Mouse (Mus musculus): Measurements from ENCODE around the gene Itpr2. TPM values are rescaled to one million over a fixed set of nuclear protein-coding genes. Genes with fewer than 3 reads are reported as not detected.

Itpr2 gene
- polyA plus RNA-seq, 1 experiment from 2014 or later = 19.4 TPM

DNA sequence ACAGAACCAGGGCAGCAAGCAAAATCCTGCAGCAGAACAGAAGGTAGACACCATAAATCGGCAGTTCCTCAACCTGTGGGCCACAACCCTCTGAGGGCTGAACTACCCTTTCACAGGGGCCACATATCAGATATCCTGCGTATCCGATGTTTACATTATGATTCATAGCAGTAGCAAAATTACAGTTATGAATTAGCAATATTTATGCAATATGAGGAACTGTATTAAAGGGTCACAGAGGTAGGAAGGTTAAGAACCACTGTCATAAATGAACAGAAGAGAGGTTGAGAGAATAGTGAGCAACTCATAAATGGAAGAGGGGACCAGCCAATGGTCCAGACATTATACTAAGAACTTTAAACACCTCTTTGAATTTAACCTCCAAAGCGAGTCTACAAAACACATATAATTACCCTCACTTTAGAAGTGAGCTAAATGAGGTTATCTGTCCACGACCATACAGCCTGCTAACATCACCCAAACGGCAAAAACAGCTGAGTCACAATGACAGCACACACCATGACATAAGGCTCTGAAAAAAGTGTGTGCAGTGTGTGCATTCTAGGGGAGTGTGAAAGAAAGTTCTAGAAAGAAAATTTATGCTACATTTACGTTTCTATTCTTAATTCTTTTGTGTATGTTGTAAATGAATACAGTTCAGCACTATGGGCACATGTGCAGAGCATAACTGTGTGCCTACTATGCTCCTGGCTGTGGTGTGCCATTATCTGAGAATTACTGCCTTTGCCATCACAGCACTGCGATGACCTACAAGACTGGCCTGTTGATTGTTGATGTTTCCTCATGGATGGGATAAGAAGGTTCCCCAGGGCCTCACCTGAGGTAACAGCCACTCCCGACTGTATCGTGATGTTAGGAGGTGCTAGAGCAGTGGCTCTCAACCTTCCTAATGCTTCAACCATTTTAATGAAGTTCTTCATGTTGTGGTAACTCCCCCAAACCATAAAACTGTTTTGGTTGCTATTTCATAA is 47.2 kb downstream of the Itpr2 start:
- Histone ChIP-seq H3K36me3 (no peaks in the 10 kb centered on the region), H3K4me3 (no peak overlapping the region), H3K27me3 (ENCODE audit: insufficient read depth, poor library complexity, severe bottlenecking) (no peaks in the 10 kb centered on the region), H3K9me3 (no peaks in the 10 kb centered on the region), H3K27ac (no peak overlapping the region), H3K4me1 (no peaks in the 10 kb centered on the region)
- no peak for DNase-seq (ENCODE audit: low spot score)
- 83% methylated on average over 10 of the region's 10 CpGs for WGBS

DNA sequence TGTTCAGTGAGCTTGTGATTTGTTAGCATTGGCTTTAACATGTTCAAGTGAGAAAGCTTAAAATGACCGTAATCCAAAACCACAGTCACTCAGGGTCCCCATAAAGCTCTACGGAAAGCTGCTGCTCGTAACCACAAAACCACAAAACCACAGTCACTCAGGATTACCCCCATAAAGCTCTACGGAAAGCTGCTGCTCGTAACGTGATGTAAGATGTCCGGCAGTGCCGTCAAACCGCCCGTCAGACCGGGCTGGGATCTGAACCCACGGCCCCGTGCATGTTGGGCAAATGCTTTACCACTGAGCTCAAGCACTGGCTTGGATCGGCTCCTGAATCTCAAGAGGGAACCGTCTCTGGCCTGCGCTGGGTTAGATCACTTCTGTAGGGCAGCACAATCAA is 49.5 kb downstream of the Itpr2 start:
- no peak for DNase-seq (ENCODE audit: low spot score)
- Histone ChIP-seq H3K27me3 (ENCODE audit: insufficient read depth, poor library complexity, severe bottlenecking) (no peaks in the 10 kb centered on the region), H3K9me3 (no peaks in the 10 kb centered on the region), H3K27ac (no peak overlapping the region), H3K4me3 (no peak overlapping the region), H3K36me3 (no peaks in the 10 kb centered on the region), H3K4me1 (no peaks in the 10 kb centered on the region)
- 88% methylated on average over 16 of the region's 16 CpGs for WGBS

DNA sequence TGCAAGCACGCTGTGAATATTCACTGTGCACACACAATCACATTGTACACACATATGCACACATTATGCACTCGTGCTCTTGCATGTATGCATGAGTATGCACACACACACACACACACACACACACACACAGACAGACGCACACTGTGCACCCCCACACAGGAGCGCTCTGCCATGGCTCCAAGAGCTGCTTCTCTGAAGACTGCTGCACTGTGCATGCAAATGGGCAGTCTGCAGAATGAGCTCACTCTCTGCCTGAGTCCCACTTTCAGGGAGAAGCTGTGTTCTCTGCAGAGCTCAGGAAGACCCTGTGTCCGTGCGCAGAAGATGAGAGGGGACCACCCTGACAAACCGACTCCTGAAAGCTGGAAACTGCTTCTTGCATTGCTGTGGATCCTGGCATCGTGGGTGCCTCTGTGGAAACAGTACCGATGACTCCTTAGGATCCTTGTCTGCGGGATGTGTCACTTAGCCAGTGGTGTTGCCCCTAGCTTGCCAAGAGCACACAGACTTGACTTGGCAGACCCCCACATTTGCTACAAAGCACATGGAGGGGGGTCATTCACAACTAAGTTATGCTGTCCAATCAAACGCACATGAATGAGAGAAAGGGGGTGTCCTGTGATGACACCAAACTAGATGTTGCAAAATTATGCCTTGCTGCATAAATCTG is 55.9 kb downstream of the Itpr2 start:
- H3K4me1 ChIP-seq = no peaks in the 10 kb centered on the region
- WGBS = 89% methylated on average over 11 of the region's 11 CpGs
- H3K9me3 ChIP-seq = no peaks in the 10 kb centered on the region
- no peaks in the 10 kb centered on the region for H3K27me3 ChIP-seq (ENCODE audit: insufficient read depth, poor library complexity, severe bottlenecking)
- no peaks in the 10 kb centered on the region for H3K36me3 ChIP-seq
- no peak overlapping the region for H3K4me3 ChIP-seq
- H3K27ac ChIP-seq = no peak overlapping the region
- no peak for DNase-seq (ENCODE audit: low spot score)

DNA sequence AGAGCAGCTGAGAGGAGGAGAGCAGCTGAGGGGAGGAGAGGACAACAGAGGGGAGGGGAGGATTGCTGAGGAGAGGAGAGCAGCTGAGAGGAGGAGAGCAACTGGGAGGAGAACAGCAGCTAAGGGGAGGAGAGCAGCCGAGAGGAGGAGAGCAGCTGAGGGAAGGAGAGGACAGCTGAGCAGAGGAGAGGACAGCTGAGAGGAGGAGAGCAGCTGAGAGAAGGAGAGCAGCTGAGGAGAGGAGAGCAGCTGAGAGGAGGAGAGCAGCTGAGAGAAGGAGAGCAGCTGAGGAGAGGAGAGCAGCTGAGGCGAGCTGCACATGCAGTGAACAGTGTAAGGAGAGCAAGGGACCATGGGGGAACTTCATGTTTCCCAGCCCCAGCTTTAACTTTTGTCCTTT is 62.2 kb downstream of the Itpr2 start:
- H3K36me3 ChIP-seq = no peaks in the 10 kb centered on the region
- peaks cover 10% of the 10 kb centered on the region; the same call in 1 of the 2 replicates for H3K4me1 ChIP-seq
- WGBS = 55% methylated on average over 2 of the region's 2 CpGs
- H3K27me3 ChIP-seq (ENCODE audit: insufficient read depth, poor library complexity, severe bottlenecking) = no peaks in the 10 kb centered on the region
- DNase-seq (ENCODE audit: low spot score) = no peak
- H3K9me3 ChIP-seq = no peaks in the 10 kb centered on the region
- H3K27ac ChIP-seq = no peak overlapping the region
- no peak overlapping the region for H3K4me3 ChIP-seq

DNA sequence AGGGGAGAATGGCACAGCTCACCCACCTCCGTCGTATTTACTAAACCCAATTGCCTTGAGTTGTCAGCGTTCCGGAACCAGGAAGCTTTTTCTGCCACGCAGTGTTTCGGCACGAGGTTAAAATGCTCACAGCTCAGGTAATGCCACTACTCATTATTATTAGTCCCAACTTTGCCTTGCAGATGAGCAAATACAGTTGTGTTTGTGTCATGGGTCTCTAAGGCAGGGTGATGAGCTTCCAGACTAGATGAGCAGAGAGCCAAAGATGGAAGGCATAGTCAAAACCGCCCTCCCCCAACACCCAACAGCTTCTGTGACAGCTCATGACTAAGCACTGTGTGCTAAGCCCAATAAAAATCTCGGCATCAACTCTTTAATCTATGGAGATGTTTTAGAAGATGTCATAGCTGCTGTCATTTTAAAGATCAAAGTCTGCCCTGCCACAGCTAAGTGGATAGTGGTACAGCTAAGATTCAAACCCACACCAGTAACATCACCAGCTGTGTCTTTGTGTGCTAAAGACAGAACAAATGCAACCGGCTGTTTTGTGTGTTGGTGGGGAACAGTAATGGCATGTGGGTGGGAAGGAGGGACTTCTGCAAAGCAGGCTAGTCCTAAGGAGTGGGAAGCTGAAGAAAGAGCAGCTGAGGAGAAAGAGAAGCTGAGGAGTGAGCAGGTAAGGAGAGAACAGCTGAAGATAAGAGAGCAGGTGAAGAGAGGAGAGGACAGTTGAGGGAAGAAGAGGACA is 62.8 kb downstream of the Itpr2 start:
- no peak for DNase-seq (ENCODE audit: low spot score)
- Histone ChIP-seq H3K27me3 (ENCODE audit: insufficient read depth, poor library complexity, severe bottlenecking) (no peaks in the 10 kb centered on the region), H3K9me3 (no peaks in the 10 kb centered on the region), H3K4me1 (peaks cover 10% of the 10 kb centered on the region; the same call in 1 of the 2 replicates), H3K36me3 (no peaks in the 10 kb centered on the region), H3K27ac (no peak overlapping the region), H3K4me3 (no peak overlapping the region)
- WGBS = 82% methylated on average over 10 of the region's 10 CpGs

DNA sequence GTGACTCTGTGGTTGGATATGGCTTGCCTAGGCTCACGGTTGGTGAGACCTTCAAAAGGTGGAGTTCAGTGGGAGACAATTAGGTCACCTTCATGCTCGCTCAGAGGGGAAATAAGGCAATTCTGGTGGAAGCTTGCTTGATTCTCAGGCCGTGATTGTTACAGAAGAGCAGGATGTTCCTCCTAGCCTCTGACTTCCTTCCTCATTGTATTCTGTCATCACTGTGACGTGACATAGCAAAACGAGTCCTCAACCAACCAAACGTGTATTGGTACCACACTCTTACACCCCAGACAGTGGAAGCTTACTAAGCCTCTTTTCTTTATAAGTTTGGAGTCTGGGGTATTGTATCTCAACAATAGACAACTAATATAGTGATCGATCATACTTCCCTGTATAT is 64.0 kb downstream of the Itpr2 start:
- DNase-seq (ENCODE audit: low spot score) = no peak
- WGBS = 75% methylated on average over 7 of the region's 7 CpGs
- no peaks in the 10 kb centered on the region for H3K27me3 ChIP-seq (ENCODE audit: insufficient read depth, poor library complexity, severe bottlenecking)
- H3K36me3 ChIP-seq = no peaks in the 10 kb centered on the region
- no peaks in the 10 kb centered on the region for H3K9me3 ChIP-seq
- H3K4me3 ChIP-seq = no peak overlapping the region
- peaks cover 10% of the 10 kb centered on the region; the same call in 1 of the 2 replicates for H3K4me1 ChIP-seq
- H3K27ac ChIP-seq = no peak overlapping the region

DNA sequence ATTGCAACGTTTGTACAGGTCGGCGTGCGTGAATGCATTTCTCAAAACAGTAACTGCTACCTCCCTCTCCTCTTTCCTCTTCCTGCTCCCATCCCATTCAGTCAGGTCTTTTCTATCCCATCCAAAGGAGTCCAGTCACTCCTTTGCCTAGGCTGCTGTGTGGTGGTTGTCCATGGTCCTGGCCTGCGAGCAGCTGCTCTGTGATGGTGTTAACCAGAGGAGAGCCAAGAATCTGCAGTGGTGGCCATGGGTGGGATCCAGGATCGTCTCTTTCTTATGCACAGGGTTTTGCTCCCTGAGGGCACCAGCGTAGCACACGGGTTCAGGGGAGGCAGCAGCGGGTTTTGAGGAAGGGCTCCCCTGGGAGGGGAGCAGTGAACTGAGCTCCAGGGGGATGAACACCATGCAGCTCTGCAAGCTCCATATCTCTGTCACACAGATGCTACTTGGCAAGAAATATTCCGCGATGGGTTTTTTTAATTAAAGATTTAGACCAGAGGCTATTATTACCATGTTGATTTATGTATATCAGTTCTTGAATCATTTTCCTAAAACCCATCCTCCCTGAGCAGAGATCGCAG is 65.0 kb downstream of the Itpr2 start:
- 54% methylated on average over 12 of the region's 12 CpGs for WGBS

DNA sequence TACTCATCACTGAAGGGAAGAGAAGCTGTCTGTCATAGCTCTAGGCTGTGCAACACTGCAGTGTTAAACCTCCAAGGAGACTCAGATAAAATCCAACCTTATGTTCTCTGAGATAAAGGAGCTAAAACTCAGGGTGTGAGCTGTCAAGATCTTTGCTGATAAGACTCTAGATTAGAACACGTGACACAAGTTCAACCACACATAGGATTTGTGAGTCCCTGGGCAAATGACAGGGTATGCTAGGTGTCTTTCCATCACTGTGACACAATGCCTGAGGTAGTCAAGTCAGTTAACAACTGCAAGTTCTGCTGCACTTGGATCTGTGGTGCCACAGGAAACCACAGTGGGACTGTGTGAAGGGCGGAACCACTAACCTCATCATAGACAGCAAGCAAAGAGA is 67.8 kb downstream of the Itpr2 start:
- Histone ChIP-seq H3K36me3 (no peaks in the 10 kb centered on the region), H3K9me3 (no peaks in the 10 kb centered on the region), H3K4me1 (peaks cover 17% of the 10 kb centered on the region), H3K4me3 (no peak overlapping the region), H3K27me3 (ENCODE audit: insufficient read depth, poor library complexity, severe bottlenecking) (no peaks in the 10 kb centered on the region), H3K27ac (no peak overlapping the region)
- 77% methylated on average over 2 of the region's 2 CpGs for WGBS
- DNase-seq (ENCODE audit: low spot score) = no peak

More for the DNA sequence above, 65.0 kb downstream of the Itpr2 start:
- Histone ChIP-seq H3K4me3 (no peak overlapping the region), H3K27ac (no peak overlapping the region), H3K9me3 (no peaks in the 10 kb centered on the region), H3K27me3 (ENCODE audit: insufficient read depth, poor library complexity, severe bottlenecking) (no peaks in the 10 kb centered on the region), H3K4me1 (peaks cover 14% of the 10 kb centered on the region), H3K36me3 (no peaks in the 10 kb centered on the region)
- DNase-seq (ENCODE audit: low spot score) = no peak

DNA sequence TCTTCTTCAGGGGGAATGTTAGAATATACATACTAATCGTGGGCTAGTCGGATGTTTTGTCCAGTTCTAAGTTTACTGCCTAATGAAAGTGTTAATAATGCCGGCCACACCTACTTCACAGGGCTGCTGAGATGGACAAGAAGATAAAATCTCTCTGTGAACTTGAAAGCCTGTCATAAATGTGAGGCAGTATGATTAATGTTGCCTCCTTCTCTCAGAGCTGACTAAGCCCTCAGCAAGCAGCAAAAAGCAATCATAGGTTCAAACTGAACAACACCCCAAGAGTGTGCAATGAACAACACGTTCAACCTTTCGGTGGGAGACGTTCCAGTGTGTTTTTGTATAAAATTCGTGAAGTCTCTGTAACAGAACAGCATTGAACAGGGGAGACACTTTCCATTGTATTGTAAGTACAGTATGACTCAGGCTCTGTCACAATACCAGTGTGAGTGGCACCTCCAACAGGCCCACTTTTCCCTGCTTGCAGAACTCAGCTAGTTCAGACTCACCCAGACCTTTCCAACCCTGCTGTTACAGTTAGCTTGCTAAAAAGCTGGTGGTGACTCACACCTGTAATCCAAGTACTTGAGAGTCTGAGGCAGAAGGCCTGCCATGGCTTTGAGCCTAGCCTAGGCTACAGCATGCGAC is 69.7 kb downstream of the Itpr2 start:
- no peaks in the 10 kb centered on the region for H3K9me3 ChIP-seq
- WGBS = 79% methylated on average over 8 of the region's 8 CpGs
- no peak for DNase-seq (ENCODE audit: low spot score)

DNA sequence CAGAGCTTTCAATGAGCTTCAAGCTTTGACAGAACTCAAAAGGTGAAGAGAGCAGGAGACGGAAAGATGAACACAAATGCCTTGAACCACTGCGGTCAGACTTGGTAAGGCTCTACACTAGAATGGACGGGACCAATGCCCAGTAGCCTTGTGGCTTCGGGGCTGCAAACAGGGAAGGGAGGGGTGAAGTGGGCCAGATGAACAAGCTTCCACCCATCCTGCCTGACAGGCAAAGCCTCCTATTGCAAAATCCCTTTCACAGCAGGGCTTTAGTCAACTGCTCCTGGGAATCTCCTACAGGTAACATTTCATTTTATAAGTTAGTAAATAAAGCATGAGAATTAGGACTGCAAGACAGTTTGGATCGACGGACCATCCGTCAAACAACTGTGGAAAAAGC is 70.2 kb downstream of the Itpr2 start:
- Histone ChIP-seq H3K27ac (no peak overlapping the region), H3K9me3 (no peaks in the 10 kb centered on the region), H3K4me3 (no peak overlapping the region), H3K36me3 (no peaks in the 10 kb centered on the region), H3K4me1 (peaks cover 14% of the 10 kb centered on the region), H3K27me3 (ENCODE audit: insufficient read depth, poor library complexity, severe bottlenecking) (no peaks in the 10 kb centered on the region)
- no peak for DNase-seq (ENCODE audit: low spot score)
- 88% methylated on average over 7 of the region's 7 CpGs for WGBS

More for the DNA sequence above, 69.7 kb downstream of the Itpr2 start:
- H3K27ac ChIP-seq = no peak overlapping the region
- no peaks in the 10 kb centered on the region for H3K27me3 ChIP-seq (ENCODE audit: insufficient read depth, poor library complexity, severe bottlenecking)
- no peaks in the 10 kb centered on the region for H3K36me3 ChIP-seq
- peaks cover 14% of the 10 kb centered on the region for H3K4me1 ChIP-seq
- no peak overlapping the region for H3K4me3 ChIP-seq

DNA sequence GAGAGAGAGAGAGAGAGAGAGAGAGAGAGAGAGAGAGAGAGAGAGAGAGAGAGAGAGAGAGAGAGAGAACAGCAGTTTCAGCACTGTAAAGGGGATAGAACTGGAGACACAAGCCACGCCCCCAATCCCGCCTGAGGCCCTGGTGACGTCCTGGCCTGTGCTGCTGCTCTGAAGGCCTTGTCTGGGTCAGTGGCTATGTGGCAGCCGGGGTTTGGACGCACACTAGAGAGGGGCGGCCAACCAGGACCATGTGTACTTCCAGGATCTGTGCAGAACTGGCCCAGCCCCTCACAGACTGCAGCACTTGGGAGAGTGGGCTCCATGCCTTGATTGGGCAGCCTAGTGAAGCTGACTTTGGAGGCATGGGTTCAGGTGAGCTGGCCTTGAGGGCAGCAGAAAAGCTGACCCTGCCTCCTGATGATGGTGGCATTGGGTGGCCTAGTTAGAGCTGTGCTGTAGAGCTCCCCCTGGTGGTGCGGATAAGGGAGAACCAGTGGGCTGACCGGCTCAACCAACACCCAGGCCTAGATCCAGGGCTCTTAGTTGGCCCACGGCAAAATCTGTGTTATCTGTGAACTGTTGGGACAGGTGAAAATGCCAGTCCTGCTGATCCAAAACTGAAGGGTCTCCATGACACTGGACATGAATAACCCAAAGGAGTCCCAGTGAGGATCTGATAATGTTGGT is 72.2 kb downstream of the Itpr2 start:
- H3K4me1 ChIP-seq = peaks cover 14% of the 10 kb centered on the region
- DNase-seq (ENCODE audit: low spot score) = no peak
- WGBS = 55% methylated on average over 9 of the region's 9 CpGs
- no peak overlapping the region for H3K4me3 ChIP-seq
- H3K9me3 ChIP-seq = no peaks in the 10 kb centered on the region
- H3K27ac ChIP-seq = no peak overlapping the region
- H3K36me3 ChIP-seq = no peaks in the 10 kb centered on the region
- no peaks in the 10 kb centered on the region for H3K27me3 ChIP-seq (ENCODE audit: insufficient read depth, poor library complexity, severe bottlenecking)

DNA sequence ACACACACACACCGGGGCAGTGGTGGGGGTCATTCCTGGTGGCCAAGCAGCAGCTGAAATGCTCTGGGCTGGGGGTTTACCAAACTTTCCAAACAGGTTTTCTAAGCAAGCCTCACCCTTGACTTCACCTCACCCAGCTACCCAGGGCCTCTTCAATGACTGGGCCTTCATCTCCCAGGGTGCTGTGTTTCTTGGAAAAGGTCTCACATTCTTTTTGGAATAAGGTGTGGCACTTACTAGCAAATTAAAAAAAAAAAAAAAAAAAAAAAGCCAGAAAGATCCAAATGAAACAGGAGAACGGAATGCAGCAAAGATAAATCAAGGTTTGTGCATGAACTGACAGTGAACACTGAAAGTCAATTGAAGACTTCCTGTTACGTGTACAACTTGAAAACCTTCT is 77.2 kb downstream of the Itpr2 start:
- WGBS = 79% methylated on average over 3 of the region's 3 CpGs
- Histone ChIP-seq H3K27ac (no peak overlapping the region), H3K27me3 (ENCODE audit: insufficient read depth, poor library complexity, severe bottlenecking) (no peaks in the 10 kb centered on the region)

More for the DNA sequence above, 77.2 kb downstream of the Itpr2 start:
- Histone ChIP-seq H3K9me3 (no peaks in the 10 kb centered on the region), H3K4me3 (no peak overlapping the region), H3K4me1 (peaks cover 18% of the 10 kb centered on the region), H3K36me3 (peaks cover 4% of the 10 kb centered on the region; the same call in 1 of the 2 replicates)
- DNase-seq (ENCODE audit: low spot score) = no peak
